Mouse (Mus musculus) CD8-positive naive resting alpha-beta T cell, adult 57 days (primary cell): ENCODE measurements around the gene Scgb2a2. TPM values are rescaled to one million over a fixed set of nuclear protein-coding genes. Genes with fewer than 3 reads are reported as not detected.

Experiments
- total RNA-seq: library from RNA; stranded (reverse); gene quantifications from one replicate; pipeline ENCODE4 v1.2.4, GENCODE M21; 2023

The Scgb2a2 gene
- total RNA-seq: not detected

DNA sequence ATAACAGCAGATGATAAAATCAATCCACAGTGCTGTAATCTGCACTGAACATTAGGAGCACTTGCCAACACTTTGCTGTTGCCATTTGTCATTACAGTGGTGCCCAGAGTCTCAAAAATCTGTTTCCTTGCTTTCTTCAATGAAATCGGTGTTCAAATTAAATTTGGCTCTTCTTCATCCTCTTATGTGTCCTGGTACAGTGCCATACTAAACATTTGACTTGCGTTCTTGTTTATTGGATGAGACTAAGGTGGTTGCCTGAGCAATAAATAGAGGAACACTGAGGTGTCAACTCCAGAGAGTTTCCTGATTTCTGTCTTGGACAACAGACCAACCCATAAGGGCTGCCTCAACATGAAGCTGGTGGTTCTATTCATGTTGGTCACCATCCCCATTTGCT is at the start of gene Scgb2a2:
TSS of gene Scgb2a2 (plus strand) at position 301 of the 400 bp plus-strand sequence.

DNA sequence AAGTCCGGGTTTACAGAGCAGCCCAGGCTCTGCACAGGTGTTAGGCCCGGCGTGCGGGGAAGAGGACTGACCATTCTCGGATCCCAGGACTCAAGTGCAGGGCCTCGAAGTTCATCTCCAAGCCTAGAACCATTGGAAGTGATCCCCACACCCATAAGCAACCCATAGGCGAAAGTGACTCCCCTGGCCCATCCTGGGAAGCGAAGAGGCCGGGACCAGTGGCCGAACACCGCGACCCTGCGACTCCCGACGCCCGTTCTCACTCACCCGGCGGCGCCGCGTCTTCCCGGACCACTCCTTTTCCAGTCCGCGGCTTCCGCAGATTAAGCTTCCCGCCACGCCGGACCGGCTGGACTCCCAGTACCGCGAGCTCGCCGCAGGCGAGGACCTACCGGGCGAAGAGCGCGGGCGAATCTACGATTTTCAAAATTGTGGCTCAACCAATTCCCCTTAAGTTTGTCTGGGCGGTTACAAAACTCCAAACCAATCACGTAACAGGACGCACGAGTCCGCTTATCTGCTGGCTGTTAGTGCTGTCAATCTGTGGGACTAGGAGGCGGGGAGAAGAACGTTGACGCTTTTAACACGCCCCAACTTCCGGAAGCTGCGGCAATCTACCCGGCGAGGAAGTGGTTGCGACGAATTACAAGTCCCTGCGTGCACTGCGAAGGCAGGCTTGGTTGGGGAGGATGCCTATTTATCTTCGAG is 51.9 kb downstream of the Scgb2a2 start, which contains the start of gene Incenp:
TSS of gene Incenp (minus strand) at position 480 of the 708 bp plus-strand sequence.

Other genes with a start within 250 kb of the Scgb2a2 start
- gene Incenp, start 52.0 kb downstream of the Scgb2a2 start, total RNA-seq: 45.3 TPM
- gene Fth1, start 133.0 kb downstream of the Scgb2a2 start, total RNA-seq: 929 TPM
- gene Best1, start 154.1 kb downstream of the Scgb2a2 start, total RNA-seq: not detected
- 0.83 TPM for gene Rab3il1, start 154.1 kb downstream of the Scgb2a2 start, total RNA-seq
- not detected for gene Fads3, start 194.0 kb downstream of the Scgb2a2 start, total RNA-seq